Mouse (Mus musculus) cortical plate, adult 2 months (tissue): ENCODE data around the gene Togaram1.

ENCODE experiments used
- CTCF ChIP-seq: fragments of 200-500 bp; IDR thresholded peaks from 2 replicates; pipeline ENCODE4 v1.5.1; 2011; ENCODE audit warnings: mild to moderate bottlenecking, control low read depth, low read length; ENCODE audit not compliant: insufficient read depth; ENCODE audit errors: extremely low read depth
- POLR2A ChIP-seq: fragments of 200-500 bp; IDR thresholded peaks from 2 replicates; pipeline ENCODE4 v1.6.1; 2011; ENCODE audit warnings: mild to moderate bottlenecking, low read length, control low read depth; ENCODE audit not compliant: insufficient read depth; ENCODE audit errors: extremely low read depth

DNA sequence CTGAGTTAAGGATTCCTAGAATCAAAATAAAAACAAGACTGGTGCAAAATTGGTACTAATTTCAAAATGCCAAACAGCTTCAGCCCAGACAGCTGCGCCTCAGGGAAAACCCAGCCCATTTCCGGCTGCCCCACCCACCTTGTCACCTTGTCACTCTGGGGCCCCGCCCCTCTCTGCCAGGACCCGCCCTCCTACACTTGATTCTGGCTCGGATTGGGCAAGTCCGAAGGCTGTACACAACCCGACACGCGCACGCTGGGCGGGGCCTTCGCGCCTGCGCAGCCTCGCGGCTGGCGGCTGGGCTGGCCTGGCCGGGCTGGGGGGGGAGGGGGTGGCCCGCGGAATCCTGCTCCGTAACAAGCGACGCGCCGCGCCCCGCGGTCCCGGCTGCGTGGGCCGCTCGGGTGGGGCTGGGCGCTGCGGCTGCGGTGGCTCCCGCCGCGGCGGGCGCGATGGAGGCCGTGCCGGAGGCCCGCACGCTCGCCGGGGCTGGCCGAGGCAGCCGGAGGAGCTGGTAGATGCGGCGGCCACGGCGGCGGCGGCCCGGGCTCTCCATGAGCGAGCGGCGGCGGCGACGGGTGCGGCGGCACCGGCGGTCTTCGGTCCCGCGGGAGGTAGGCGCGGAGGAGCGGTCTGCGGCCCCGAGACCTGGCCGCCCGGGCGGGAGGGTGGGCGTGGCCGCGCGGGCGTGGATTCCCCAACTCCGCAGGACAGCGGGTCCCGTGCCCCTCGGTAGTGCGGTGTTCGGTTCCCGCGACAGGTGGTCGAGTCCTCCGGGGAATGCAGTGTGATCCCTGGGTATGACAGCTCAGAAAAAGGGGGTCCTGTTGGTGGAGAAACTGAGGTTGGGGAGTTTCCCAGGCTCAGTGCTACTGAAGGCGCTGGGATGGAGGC lies 47.8 kb upstream of the Togaram1 start, which contains the start of gene Gm527:
- no peak for TF ChIP-seq CTCF
- TF ChIP-seq POLR2A, result no peak
